Mouse (Mus musculus): ENCODE measurements around the gene Rab5c. TPM values are rescaled to one million over a fixed set of nuclear protein-coding genes. Genes with fewer than 3 reads are reported as not detected.

Gene Rab5c
- total and polyA plus RNA-seq, 3 experiments: 249 to 263 TPM; not detected in 1

DNA sequence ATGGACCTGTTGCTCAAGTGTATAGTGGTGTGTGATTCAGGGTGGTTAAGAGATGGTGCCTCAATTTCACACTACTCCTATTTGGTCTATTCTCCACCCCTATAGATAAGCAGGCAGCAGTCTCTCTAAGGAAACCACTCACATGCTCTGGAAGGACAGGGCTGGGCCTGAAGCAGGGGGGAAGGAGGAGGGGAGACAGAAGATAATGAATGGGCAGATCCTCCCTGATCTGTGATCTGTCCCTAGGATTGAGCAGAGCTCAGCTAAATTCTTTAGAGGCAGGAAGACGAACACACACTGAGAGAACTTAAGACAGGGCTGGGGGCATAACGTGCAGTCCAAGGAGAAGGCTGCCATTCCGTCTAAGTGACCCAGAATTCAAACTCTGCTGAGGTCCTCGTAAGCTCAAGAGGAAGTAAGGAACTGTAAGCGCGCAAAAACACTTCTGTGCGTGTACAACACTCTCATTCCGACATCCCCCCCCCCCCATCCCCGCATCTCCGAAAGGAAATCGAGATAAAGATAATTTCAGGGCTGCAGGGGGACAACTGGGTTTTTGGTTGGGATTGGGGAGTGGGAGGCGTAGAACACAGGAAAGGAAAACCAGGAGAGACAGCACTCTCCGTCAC, 796 bp downstream of the Rab5c start (continued):
- TF ChIP-seq HCFC1 (IDR thresholded peaks at IDR 0.05; ENCODE audit: low read depth, low read length): peak; percentile 78
- TF ChIP-seq TBP (IDR thresholded peaks at IDR 0.05; ENCODE audit: low read depth, low read length): peak; percentile 94
- no peak for TF ChIP-seq MEF2A (IDR thresholded peaks at IDR 0.05; ENCODE audit: extremely low read depth, insufficient replicate concordance, low read depth, low read length, poor library complexity, severe bottlenecking)

DNA sequence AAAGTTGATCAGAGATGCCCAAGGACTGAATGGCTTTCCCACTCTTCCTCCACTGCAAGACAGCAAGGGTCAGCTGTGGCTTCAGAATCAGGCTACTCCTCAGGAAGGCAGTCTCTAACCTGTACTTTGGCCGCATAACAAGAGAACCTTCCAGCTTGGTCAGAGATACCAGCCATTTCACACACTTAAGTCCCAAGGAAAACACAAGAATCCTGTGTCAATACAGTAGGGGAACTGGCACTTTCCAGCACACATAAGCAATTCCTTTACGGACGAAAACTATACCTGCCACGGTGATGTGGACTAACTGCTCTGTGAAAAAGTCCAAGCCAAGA, 1.3 kb downstream of the Rab5c start:
- peak overlapping the region; percentile 85 for H3K27ac ChIP-seq (ENCODE audit: control insufficient read depth, low read depth, low read length)
- DNase-seq (ENCODE audit: low read depth, low spot score): no peak
- no peaks in the 10 kb centered on the region for H3K9me3 ChIP-seq (replicated peaks; ENCODE audit: insufficient read depth, low read length)
- peaks cover 59% of the 10 kb centered on the region for H3K79me2 ChIP-seq (ENCODE audit: control insufficient read depth, insufficient read depth, low read length, poor library complexity)
- H3K9ac ChIP-seq (ENCODE audit: control insufficient read depth, low read depth, low read length, poor library complexity, severe bottlenecking): peak overlapping the region; percentile 83
- peaks cover 7 to 34% of the 10 kb centered on the region in 2 experiments for H3K36me3 ChIP-seq (ENCODE audit: control insufficient read depth in 1 of 2, insufficient read depth in 2 of 2, low read length in 2 of 2)
- H3K27me3 ChIP-seq (ENCODE audit: control insufficient read depth in 1 of 2, insufficient read depth in 2 of 2, low read length in 2 of 2): no peaks in the 10 kb centered on the region
- no peak for TF ChIP-seq TCF12 (IDR thresholded peaks at IDR 0.05; ENCODE audit: low read depth, low read length)
- TF ChIP-seq CHD1 (IDR thresholded peaks at IDR 0.05; ENCODE audit: low read depth, low read length): peak; percentile 22; the same call in 1 of the 2 replicates
- peaks cover 2 to 24% of the 10 kb centered on the region in 2 experiments; a peak in 3 of 4 replicates for H3K4me1 ChIP-seq (ENCODE audit: control insufficient read depth in 1 of 2, insufficient read depth in 2 of 2, low read length in 2 of 2)
- H3K4me3 ChIP-seq (ENCODE audit: control insufficient read depth in 1 of 2, insufficient read depth in 1 of 2, low read depth in 2 of 2, low read length in 2 of 2): peak overlapping the region; percentile 67 to 77

GRCm38 (mm10) chr11:100735954-100736745, 1.9 kb downstream of the Rab5c start:
- H3K36me3 ChIP-seq (ENCODE audit: control insufficient read depth in 1 of 2, insufficient read depth in 2 of 2, low read length in 2 of 2): peaks cover 7 to 38% of the 10 kb centered on the region in 2 experiments
- H3K27me3 ChIP-seq (ENCODE audit: control insufficient read depth in 1 of 2, insufficient read depth in 2 of 2, low read length in 2 of 2): no peaks in the 10 kb centered on the region
- DNase-seq (ENCODE audit: low read depth, low spot score): peak; percentile 81
- no peaks in the 10 kb centered on the region for H3K9me3 ChIP-seq (replicated peaks; ENCODE audit: insufficient read depth, low read length)
- H3K79me2 ChIP-seq (ENCODE audit: control insufficient read depth, insufficient read depth, low read length, poor library complexity): peaks cover 65% of the 10 kb centered on the region
- H3K9ac ChIP-seq (ENCODE audit: control insufficient read depth, low read depth, low read length, poor library complexity, severe bottlenecking): peak overlapping the region; percentile 83
- peak overlapping the region; percentile 85 for H3K27ac ChIP-seq (ENCODE audit: control insufficient read depth, low read depth, low read length)
- peaks cover 2 to 25% of the 10 kb centered on the region in 2 experiments for H3K4me1 ChIP-seq (ENCODE audit: control insufficient read depth in 1 of 2, insufficient read depth in 2 of 2, low read length in 2 of 2)
- peak overlapping the region; percentile 67 to 77 for H3K4me3 ChIP-seq (ENCODE audit: control insufficient read depth in 1 of 2, insufficient read depth in 1 of 2, low read depth in 2 of 2, low read length in 2 of 2)
- TF ChIP-seq MEF2A (IDR thresholded peaks at IDR 0.05; ENCODE audit: extremely low read depth, insufficient replicate concordance, low read depth, low read length, poor library complexity, severe bottlenecking) (no peak), HCFC1 (IDR thresholded peaks at IDR 0.05; ENCODE audit: low read depth, low read length) (peak; percentile 63), MAX (IDR thresholded peaks at IDR 0.05; ENCODE audit: low read length) (no peak), MAFK (IDR thresholded peaks at IDR 0.05; ENCODE audit: borderline replicate concordance, low read depth, low read length) (no peak), MYC (IDR thresholded peaks at IDR 0.05; ENCODE audit: low read depth, low read length) (peak; percentile 6; the same call in 1 of the 2 replicates), CHD1 (IDR thresholded peaks at IDR 0.05; ENCODE audit: low read depth, low read length) (peak; percentile 73; the same call in 1 of the 2 replicates), RCOR1 (IDR thresholded peaks at IDR 0.05; ENCODE audit: low read depth, low read length) (no peak), UBTF (IDR thresholded peaks at IDR 0.05; ENCODE audit: borderline replicate concordance, insufficient read depth, low read depth, low read length) (no peak), ZNF384 (IDR thresholded peaks at IDR 0.05; ENCODE audit: low read depth, low read length) (no peak), TAL1 (IDR thresholded peaks at IDR 0.05; ENCODE audit: low read length) (no peak), POLR2AphosphoS5 (IDR thresholded peaks at IDR 0.05; ENCODE audit: borderline replicate concordance, low read depth, low read length) (no peak), NELFE (IDR thresholded peaks at IDR 0.05; ENCODE audit: low read depth, low read length) (peak; percentile 40; the same call in 1 of the 2 replicates), ZMIZ1 (IDR thresholded peaks at IDR 0.05; ENCODE audit: low read depth, low read length) (0 out of 2 replicates have a peak, but pooled peaks have one; percentile 55), ETS1 (IDR thresholded peaks at IDR 0.05; ENCODE audit: low read depth, low read length) (no peak; the same call in 1 of the 2 replicates), ELF1 (IDR thresholded peaks at IDR 0.05; ENCODE audit: low read depth, low read length) (no peak; the same call in 1 of the 2 replicates), CTCF (IDR thresholded peaks at IDR 0.05 in 2 of 3, conservative IDR thresholded peaks at IDR 0.05 in 1 of 3; ENCODE audit: control insufficient read depth in 1 of 3, insufficient read depth in 1 of 3, low read depth in 2 of 3, low read length in 3 of 3, poor library complexity in 1 of 3, severe bottlenecking in 1 of 3) (no peak), SIN3A (IDR thresholded peaks at IDR 0.05; ENCODE audit: low read length) (peak; percentile 88), ZC3H11A (IDR thresholded peaks at IDR 0.05; ENCODE audit: low read depth, low read length) (no peak), ZKSCAN1 (IDR thresholded peaks at IDR 0.05; ENCODE audit: low read depth, low read length) (no peak), NRF1 (IDR thresholded peaks at IDR 0.05; ENCODE audit: insufficient read depth, low read depth, low read length, poor library complexity, severe bottlenecking) (no peak), USF1 (IDR thresholded peaks at IDR 0.05; ENCODE audit: low read depth, low read length) (no peak), RAD21 (IDR thresholded peaks at IDR 0.05; ENCODE audit: low read depth, low read length) (no peak), BHLHE40 (IDR thresholded peaks at IDR 0.05; ENCODE audit: borderline replicate concordance, low read depth, low read length) (no peak)
